ENCODE assay signal across 10 mouse cellular contexts in the genomic region with DNA sequence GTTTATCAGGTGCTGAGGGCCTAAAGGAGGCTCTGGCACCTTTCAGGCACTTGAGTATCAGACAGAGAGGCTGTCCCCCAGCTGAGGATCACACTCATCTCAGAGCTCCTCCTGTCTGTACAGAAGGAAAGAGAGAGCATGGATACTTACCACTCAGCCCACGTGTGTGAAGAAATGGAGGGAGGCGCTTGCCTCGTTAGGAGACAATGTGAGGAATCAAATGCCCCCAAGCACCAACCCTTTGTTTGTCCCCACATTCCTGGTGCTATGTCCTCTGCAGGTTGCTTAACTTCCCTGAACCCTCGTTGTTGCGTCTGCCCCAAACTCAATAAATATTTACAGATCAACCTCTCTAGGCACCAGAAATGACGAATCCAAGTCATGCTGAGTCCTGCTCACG. TPM values are rescaled to one million over a fixed set of nuclear protein-coding genes. Genes with fewer than 3 reads are reported as not detected.
DNase-seq lines count a peak whose midpoint lies in the region; ATAC-seq and TF ChIP-seq lines count a peak whose summit lies in the region.
"Had no signal": no experiment of that assay in that cellular context is flagged by ENCODE, and none has a peak within 500 bp of the region (broad histone marks: within the 10 kb centered on the region; RNA-seq: fewer than 3 reads in every experiment).

No protein-coding gene starts in this region.

- H3K27me3 ChIP-seq in forebrain, embryonic 13.5 days, result peaks cover 30% of the 10 kb centered on the region
- H3K27me3 ChIP-seq in forebrain, embryonic 11.5 days (ENCODE audit: control insufficient read depth, insufficient read depth, low read length), result peaks cover 19% of the 10 kb centered on the region; the same call in 1 of the 2 replicates
- H3K27me3 ChIP-seq in embryonic facial prominence, embryonic 11.5 days (ENCODE audit: control insufficient read depth, insufficient read depth, low read length), result peaks cover 11% of the 10 kb centered on the region
- H3K27me3 ChIP-seq in liver, embryonic 14.5 days (ENCODE audit: control insufficient read depth, insufficient read depth, low read length), result peaks cover 41% of the 10 kb centered on the region
- no peaks in the 10 kb centered on the region for H3K27me3 ChIP-seq in thymus, adult 2 months (ENCODE audit: control insufficient read depth, insufficient read depth, low read length)

- H3K9me3 ChIP-seq in forebrain, embryonic 13.5 days (replicated peaks), result no peaks in the 10 kb centered on the region
- no peaks in the 10 kb centered on the region for H3K9me3 ChIP-seq in forebrain, embryonic 11.5 days (ENCODE audit: control insufficient read depth, low read length)
- H3K9me3 ChIP-seq in embryonic facial prominence, embryonic 11.5 days (replicated peaks; ENCODE audit: control insufficient read depth, low read length), result no peaks in the 10 kb centered on the region
- no peaks in the 10 kb centered on the region for H3K9me3 ChIP-seq in liver, embryonic 14.5 days (ENCODE audit: control insufficient read depth, low read length)

- TF ChIP-seq CTCF in liver, embryonic 14.5 days (IDR thresholded peaks at IDR 0.05; ENCODE audit: low read depth), result no peak
- no peak for TF ChIP-seq CTCF in thymus, adult 2 months (IDR thresholded peaks at IDR 0.05; ENCODE audit: borderline replicate concordance, control insufficient read depth, extremely low read depth, insufficient read depth, low read length, poor library complexity)

- TF ChIP-seq POLR2A in thymus, adult 2 months (IDR thresholded peaks at IDR 0.05; ENCODE audit: control insufficient read depth, extremely low read depth, insufficient read depth, low read length, poor library complexity), result no peak

- no peak for ATAC-seq in forebrain, embryonic 13.5 days
- ATAC-seq in forebrain, embryonic 11.5 days (replicated peaks; ENCODE audit: low FRiP score), result no peak
- no peak for ATAC-seq in embryonic facial prominence, embryonic 11.5 days (replicated peaks; ENCODE audit: insufficient number of reproducible peaks, low FRiP score, low TSS enrichment, low read depth)
- no peak for ATAC-seq in liver, embryonic 14.5 days (ENCODE audit: insufficient read depth)

- no peak overlapping the region for H3K27ac ChIP-seq in forebrain, embryonic 13.5 days
- H3K27ac ChIP-seq in forebrain, embryonic 11.5 days (ENCODE audit: low read depth, low read length), result no peak overlapping the region
- H3K27ac ChIP-seq in embryonic facial prominence, embryonic 11.5 days (replicated peaks; ENCODE audit: low read depth, low read length), result 0 out of 2 replicates have a peak overlapping the region, but pooled peaks have one; percentile 71
- no peak overlapping the region for H3K27ac ChIP-seq in liver, embryonic 14.5 days
- no peak overlapping the region for H3K27ac ChIP-seq in thymus, adult 2 months (ENCODE audit: control insufficient read depth, insufficient read depth, low read length)

- peak overlapping the region; percentile 99; the same call in 1 of the 2 replicates for H3K4me2 ChIP-seq in forebrain, embryonic 13.5 days
- H3K4me2 ChIP-seq in forebrain, embryonic 11.5 days (ENCODE audit: low read depth, low read length, severe bottlenecking), result no peak overlapping the region
- no peak overlapping the region for H3K4me2 ChIP-seq in embryonic facial prominence, embryonic 11.5 days (ENCODE audit: low read depth, low read length)
- 0 out of 2 replicates have a peak overlapping the region, but pooled peaks have one; percentile 11 for H3K4me2 ChIP-seq in liver, embryonic 14.5 days (ENCODE audit: low read depth)

- 36% methylated on average over 7 of the region's 7 CpGs for WGBS in forebrain, embryonic 13.5 days
- WGBS in forebrain, embryonic 11.5 days, result 19% methylated on average over 7 of the region's 7 CpGs
- 27% methylated on average over 7 of the region's 7 CpGs for WGBS in embryonic facial prominence, embryonic 11.5 days
- 44% methylated on average over 7 of the region's 7 CpGs for WGBS in liver, embryonic 14.5 days (ENCODE audit: insufficient replicate concordance)
- WGBS in thymus, adult 2 months, result 53% methylated on average over 7 of the region's 7 CpGs

- DNase-seq in forebrain, embryonic 11.5 days (ENCODE audit: low spot score), result no peak
- peak; percentile 52 to 60 for DNase-seq in lung, adult 18-20 months
- DNase-seq in lung, postnatal 4 days, result no peak
- no peak for DNase-seq in embryonic facial prominence, embryonic 11.5 days (ENCODE audit: low spot score)
- no peak for DNase-seq in liver, embryonic 14.5 days (ENCODE audit: low read depth in 3 of 3, low spot score in 3 of 3)
- DNase-seq in thymus, adult 2 months, result no peak
- DNase-seq in urinary bladder, postnatal 14 days (ENCODE audit: low spot score), result no peak
- DNase-seq: cerebellum, postnatal 25 days; gastrocnemius, postnatal 14 days had no signal

- H3K4me1 ChIP-seq in forebrain, embryonic 13.5 days, result peaks cover 70% of the 10 kb centered on the region
- H3K4me1 ChIP-seq in forebrain, embryonic 11.5 days (replicated peaks; ENCODE audit: control insufficient read depth, insufficient read depth, low read length), result peaks cover 52% of the 10 kb centered on the region
- peaks cover 38% of the 10 kb centered on the region for H3K4me1 ChIP-seq in embryonic facial prominence, embryonic 11.5 days (ENCODE audit: control insufficient read depth, insufficient read depth, low read length)
- peaks cover 3 to 38% of the 10 kb centered on the region in 2 experiments; a peak in 3 of 4 replicates for H3K4me1 ChIP-seq in liver, embryonic 14.5 days (replicated peaks; ENCODE audit: control insufficient read depth in 2 of 2, insufficient read depth in 2 of 2, low read length in 1 of 2)
- peaks cover 68% of the 10 kb centered on the region for H3K4me1 ChIP-seq in thymus, adult 2 months (replicated peaks; ENCODE audit: control insufficient read depth, insufficient read depth, low read length)

- H3K9ac ChIP-seq in forebrain, embryonic 13.5 days, result no peak overlapping the region
- no peak overlapping the region for H3K9ac ChIP-seq in forebrain, embryonic 11.5 days (ENCODE audit: low read length)
- H3K9ac ChIP-seq in embryonic facial prominence, embryonic 11.5 days (replicated peaks; ENCODE audit: low read length), result no peak overlapping the region
- no peak overlapping the region for H3K9ac ChIP-seq in liver, embryonic 14.5 days (replicated peaks)

- H3K36me3 ChIP-seq in forebrain, embryonic 13.5 days (ENCODE audit: poor library complexity, severe bottlenecking), result no peaks in the 10 kb centered on the region
- no peaks in the 10 kb centered on the region for H3K36me3 ChIP-seq in forebrain, embryonic 11.5 days (ENCODE audit: control insufficient read depth, insufficient read depth, low read length)
- no peaks in the 10 kb centered on the region; the same call in 1 of the 2 replicates for H3K36me3 ChIP-seq in embryonic facial prominence, embryonic 11.5 days (replicated peaks; ENCODE audit: control insufficient read depth, insufficient read depth, low read depth, low read length)
- H3K36me3 ChIP-seq in liver, embryonic 14.5 days (replicated peaks; ENCODE audit: control insufficient read depth, insufficient read depth, low read depth), result peaks cover 9% of the 10 kb centered on the region
- H3K36me3 ChIP-seq in thymus, adult 2 months (ENCODE audit: control insufficient read depth, insufficient read depth, low read length), result no peaks in the 10 kb centered on the region

- no peak overlapping the region for H3K4me3 ChIP-seq in forebrain, embryonic 13.5 days
- H3K4me3 ChIP-seq in forebrain, embryonic 11.5 days (ENCODE audit: low read depth, low read length), result no peak overlapping the region
- H3K4me3 ChIP-seq in embryonic facial prominence, embryonic 11.5 days (ENCODE audit: low read depth, low read length), result no peak overlapping the region
- H3K4me3 ChIP-seq in liver, embryonic 14.5 days (ENCODE audit: insufficient read depth in 1 of 2, low read depth in 2 of 2, low read length in 2 of 2), result no peak overlapping the region
- no peak overlapping the region for H3K4me3 ChIP-seq in thymus, adult 2 months (ENCODE audit: control insufficient read depth, insufficient read depth, low read length)

- no peak for TF ChIP-seq EP300 in liver, embryonic 14.5 days (IDR thresholded peaks at IDR 0.05; ENCODE audit: low read depth)

RNA-seq across cellular contexts. Expression of a gene that starts 4.8 kb away (rescaled TPM):
- polyA plus RNA-seq in forebrain, embryonic 13.5 days (2015; fragmentation: Nextera tagmentation; extraction: Ambion mirVana), result 12.4 and 13.5 TPM in 2 replicates
- 5.4 and 5.9 TPM in 2 replicates for polyA plus RNA-seq in forebrain, embryonic 11.5 days (2014; fragmentation: Nextera tagmentation; extraction: Ambion mirVana)
- 8.4 and 9.8 TPM in 2 replicates for polyA plus RNA-seq in embryonic facial prominence, embryonic 11.5 days (2014; fragmentation: Nextera tagmentation; extraction: Ambion mirVana)
- polyA plus RNA-seq in liver, embryonic 14.5 days (2012; rRNA removed), result 6.5 and 7.0 TPM in 2 replicates
- 2.2 and 2.7 TPM in 2 replicates for polyA plus RNA-seq in liver, embryonic 14.5 days (2014; fragmentation: Nextera tagmentation; extraction: Ambion mirVana)
- polyA plus RNA-seq in thymus, adult 2 months (2012; rRNA removed), result 44.3 and 45.7 TPM in 2 replicates

RNA-seq across cellular contexts. Expression of a gene that starts 21.0 kb away (rescaled TPM):
- polyA plus RNA-seq in forebrain, embryonic 13.5 days (2015; fragmentation: Nextera tagmentation; extraction: Ambion mirVana), result 42.7 and 47.7 TPM in 2 replicates
- 43.4 and 45.7 TPM in 2 replicates for polyA plus RNA-seq in forebrain, embryonic 11.5 days (2014; fragmentation: Nextera tagmentation; extraction: Ambion mirVana)
- polyA plus RNA-seq in embryonic facial prominence, embryonic 11.5 days (2014; fragmentation: Nextera tagmentation; extraction: Ambion mirVana), result 33.7 and 34.7 TPM in 2 replicates
- polyA plus RNA-seq in liver, embryonic 14.5 days (2012; rRNA removed), result 11.9 and 12.9 TPM in 2 replicates
- 11.2 and 12.1 TPM in 2 replicates for polyA plus RNA-seq in liver, embryonic 14.5 days (2014; fragmentation: Nextera tagmentation; extraction: Ambion mirVana)
- polyA plus RNA-seq in thymus, adult 2 months (2012; rRNA removed), result 89.1 and 89.5 TPM in 2 replicates

Comparison
In these comparisons a context has a peak if more than half of its experiments do, and no peak if none do; other contexts are left out.
1. H3K4me2 ChIP-seq: peak in forebrain, embryonic 13.5 days (single experiment) and liver, embryonic 14.5 days (single experiment); none in forebrain, embryonic 11.5 days (single experiment) and embryonic facial prominence, embryonic 11.5 days (single experiment).
2. DNase-seq: peak in lung, adult 18-20 months (2 of 2); none in forebrain, embryonic 11.5 days (single experiment), lung, postnatal 4 days (0 of 2), embryonic facial prominence, embryonic 11.5 days (single experiment), liver, embryonic 14.5 days (0 of 3), thymus, adult 2 months (single experiment) and urinary bladder, postnatal 14 days (single experiment).